In genomic region chr2:26933304-26934055, GRCm38 (mm10) we compare ENCODE assay signal across 8 mouse cellular contexts. TPM values are rescaled to one million over a fixed set of nuclear protein-coding genes. Genes with fewer than 3 reads are reported as not detected.
DNase-seq lines count a peak whose midpoint lies in the region; ATAC-seq lines count a peak whose summit lies in the region.

Gene Surf4 (minus strand): TSS chr2:26933928.
Gene Stkld1 (plus strand): TSS chr2:26934047.

- peak within 1 kb of the TSS; percentile 99 for H3K9ac ChIP-seq in heart, embryonic 14.5 days (ENCODE audit: low read length)
- H3K9ac ChIP-seq in liver, embryonic 12.5 days = peak within 1 kb of the TSS; percentile 98

- peak within 1 kb of the TSS; percentile 77 for H3K4me2 ChIP-seq in heart, embryonic 14.5 days (ENCODE audit: low read length)
- H3K4me2 ChIP-seq in liver, embryonic 12.5 days = peak within 1 kb of the TSS; percentile 92

- peak within 1 kb of the TSS; percentile 86 to 92 for H3K27ac ChIP-seq in heart, embryonic 14.5 days (replicated peaks in 1 of 2; ENCODE audit: control insufficient read depth in 1 of 2, insufficient read depth in 1 of 2, low read depth in 2 of 2, low read length in 2 of 2)
- H3K27ac ChIP-seq in liver, embryonic 12.5 days = peak within 1 kb of the TSS; percentile 88

- H3K27me3 ChIP-seq in heart, embryonic 14.5 days (ENCODE audit: control insufficient read depth, insufficient read depth, low read length) = no peaks in the 10 kb centered on the region
- H3K27me3 ChIP-seq in liver, embryonic 12.5 days (replicated peaks) = no peaks in the 10 kb centered on the region
- H3K27me3 ChIP-seq in splenic B cell, adult 2 months (ENCODE audit: control insufficient read depth, insufficient read depth, low read length, poor library complexity, severe bottlenecking) = no peaks in the 10 kb centered on the region

- peak; percentile 86 to 88 for DNase-seq in CD8-positive naive resting alpha-beta T cell, adult 2 months (ENCODE audit: low read depth in 2 of 2, low spot score in 2 of 2)
- DNase-seq in c-Kit-negative CD71-positive TER-119-positive erythroid progenitor cells, embryonic 14.5 days (ENCODE audit: low read depth, low spot score) = peak; percentile 90
- DNase-seq in fibroblast of lung, adult 2 months (ENCODE audit: low read depth) = peak; percentile 50
- DNase-seq in kidney, postnatal 14 days = peak; percentile 98
- DNase-seq in naive thymus-derived CD4-positive, alpha-beta T cell, adult 2 months (ENCODE audit: low read depth) = peak; percentile 95
- DNase-seq in splenic B cell, adult 2 months (ENCODE audit: low read depth, low spot score) = peak; percentile 97

- ATAC-seq in heart, embryonic 14.5 days (ENCODE audit: insufficient number of reproducible peaks, insufficient read depth, low FRiP score, low read depth) = peak; percentile 96
- ATAC-seq in liver, embryonic 12.5 days = peak; percentile 94

- 1% methylated on average over 40 of the region's 70 CpGs for WGBS in heart, embryonic 14.5 days
- under 1% methylated on average over 53 of the region's 70 CpGs for WGBS in liver, embryonic 12.5 days (ENCODE audit: insufficient replicate concordance)

- no peaks in the 10 kb centered on the region for H3K9me3 ChIP-seq in heart, embryonic 14.5 days (ENCODE audit: control insufficient read depth, low read length)
- no peaks in the 10 kb centered on the region for H3K9me3 ChIP-seq in liver, embryonic 12.5 days (replicated peaks)

- H3K4me3 ChIP-seq in heart, embryonic 14.5 days (ENCODE audit: control insufficient read depth in 1 of 2, insufficient read depth in 1 of 2, low read depth in 1 of 2, low read length in 2 of 2) = peak within 1 kb of the TSS; percentile 71 to 92
- peak within 1 kb of the TSS; percentile 95 for H3K4me3 ChIP-seq in liver, embryonic 12.5 days

- H3K36me3 ChIP-seq in heart, embryonic 14.5 days (ENCODE audit: control insufficient read depth, insufficient read depth, low read length) = peaks cover 35% of the 10 kb centered on the region
- H3K36me3 ChIP-seq in liver, embryonic 12.5 days = peaks cover 33% of the 10 kb centered on the region
- H3K36me3 ChIP-seq in splenic B cell, adult 2 months (ENCODE audit: control insufficient read depth, insufficient read depth, low read length, poor library complexity, severe bottlenecking) = no peaks in the 10 kb centered on the region

- peaks cover 6 to 38% of the 10 kb centered on the region in 2 experiments for H3K4me1 ChIP-seq in heart, embryonic 14.5 days (ENCODE audit: control insufficient read depth in 2 of 2, insufficient read depth in 2 of 2, low read length in 2 of 2)
- peaks cover 63% of the 10 kb centered on the region for H3K4me1 ChIP-seq in liver, embryonic 12.5 days

RNA-seq across cellular contexts. Expression of gene Surf4, which starts in this region (rescaled TPM):
- polyA plus RNA-seq in heart, embryonic 14.5 days (2014; fragmentation: Nextera tagmentation; extraction: Ambion mirVana) = 162 and 171 TPM in 2 replicates
- 120 and 124 TPM in 2 replicates for polyA plus RNA-seq in liver, embryonic 12.5 days (2016; fragmentation: Nextera tagmentation; extraction: Ambion mirVana)

RNA-seq across cellular contexts. Expression of gene Stkld1, which starts in this region (rescaled TPM):
- not detected in 2 replicates for polyA plus RNA-seq in heart, embryonic 14.5 days (2014; fragmentation: Nextera tagmentation; extraction: Ambion mirVana)
- polyA plus RNA-seq in liver, embryonic 12.5 days (2016; fragmentation: Nextera tagmentation; extraction: Ambion mirVana) = 0.06 and 0.14 TPM in 2 replicates

Comparison
In these comparisons a context has a peak if more than half of its experiments do, and no peak if none do; other contexts are left out.
1. Peak in every context shown above with its lines: DNase-seq, ATAC-seq, H3K4me3 ChIP-seq and H3K27ac ChIP-seq.